Mouse (Mus musculus) bone marrow, adult 2 months (tissue): ENCODE measurements at regions not wholly inside any gene's neighbourhood (a gene's known extent, or its start where the extent isn't known, plus 50 kb on each side); places are given as distances from the start of the nearest gene placed in this dataset.

Source experiments
- CTCF ChIP-seq: fragments of 200-500 bp; IDR thresholded peaks from 2 replicates; pipeline ENCODE4 v1.5.1; 2011; ENCODE audit warnings: low read length, control low read depth; ENCODE audit not compliant: control insufficient read depth, insufficient read depth
- POLR2A ChIP-seq: fragments of 200-500 bp; IDR thresholded peaks from 2 replicates; pipeline ENCODE4 v1.6.1; 2011; ENCODE audit warnings: low read depth, mild to moderate bottlenecking, control low read depth, low read length, borderline replicate concordance; ENCODE audit not compliant: control insufficient read depth

GRCm38 (mm10) chr10:44846765-44847164, 220.2 kb upstream of the Prep start:
- TF ChIP-seq POLR2A (no peak), CTCF (no peak)
